Mouse (Mus musculus): ENCODE results near the gene Gm4305. TPM values are rescaled to one million over a fixed set of nuclear protein-coding genes. Genes with fewer than 3 reads are reported as not detected.
A peak's percentile ranks its signal among the peaks of the same experiment; 100 is the strongest.
"Not testable (repeated sequence)": the region's sequence is repeated elsewhere in the genome, so short reads cannot be mapped to it uniquely, and the experiment has no call there.

The Gm4305 gene
- total RNA-seq (2021): not detected
- long read RNA-seq, experiment 1: 0 reads
- long read RNA-seq, experiment 2: 0 reads

DNA sequence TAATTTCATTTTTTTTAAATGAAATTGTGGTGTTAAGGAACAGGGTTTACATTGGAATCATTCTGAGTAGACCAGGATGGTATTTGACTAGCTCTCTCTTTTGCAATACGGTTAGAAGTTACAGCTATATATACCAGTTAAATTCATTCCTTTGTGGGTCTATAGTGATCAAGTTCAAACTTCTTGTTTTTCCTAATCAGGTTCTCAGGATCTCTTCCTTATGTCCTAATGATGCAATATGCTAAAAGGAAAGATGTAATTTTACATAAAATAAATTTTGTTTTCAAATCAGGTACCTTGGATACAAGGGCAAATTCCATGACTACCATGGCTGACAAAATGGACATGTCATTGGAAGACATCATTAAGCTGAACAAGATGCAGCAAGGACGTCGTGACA is at the start of gene Gm4305:
Gene Gm4305, plus strand, starts transcription at position 301 of the 400 bp plus-strand sequence.
- DNase-seq: not testable (repeated sequence)

DNA sequence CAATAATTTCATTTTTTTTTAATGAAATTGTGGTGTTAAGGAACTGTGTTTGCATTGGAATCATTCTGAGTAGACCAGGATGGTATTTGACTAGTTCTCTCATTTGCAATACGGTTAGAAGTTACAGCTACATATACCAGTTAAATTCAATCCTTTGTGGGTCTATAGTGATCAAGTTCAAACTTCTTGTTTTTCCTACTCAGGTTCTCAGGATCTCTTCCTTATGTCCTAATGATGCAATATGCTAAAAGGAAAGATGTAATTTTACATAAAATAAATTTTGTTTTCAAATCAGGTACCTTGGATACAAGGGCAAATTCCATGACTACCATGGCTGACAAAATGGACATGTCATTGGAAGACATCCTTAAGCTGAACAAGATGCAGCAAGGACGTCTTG is 15.5 kb upstream of the Gm4305 start, which contains the start of gene Gm4301:
Gene Gm4301, plus strand, starts transcription at position 301 of the 400 bp plus-strand sequence.
- not testable (repeated sequence) for DNase-seq

DNA sequence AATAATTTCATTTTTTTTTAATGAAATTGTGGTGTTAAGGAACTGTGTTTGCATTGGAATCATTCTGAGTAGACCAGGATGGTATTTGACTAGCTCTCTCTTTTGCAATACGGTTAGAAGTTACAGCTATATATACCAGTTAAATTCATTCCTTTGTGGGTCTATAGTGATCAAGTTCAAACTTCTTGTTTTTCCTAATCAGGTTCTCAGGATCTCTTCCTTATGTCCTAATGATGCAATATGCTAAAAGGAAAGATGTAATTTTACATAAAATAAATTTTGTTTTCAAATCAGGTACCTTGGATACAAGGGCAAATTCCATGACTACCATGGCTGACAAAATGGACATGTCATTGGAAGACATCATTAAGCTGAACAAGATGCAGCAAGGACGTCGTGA is 10.4 kb upstream of the Gm4305 start, which contains the start of gene Gm4302:
Gene Gm4302, plus strand, starts transcription at position 301 of the 400 bp plus-strand sequence.
- not testable (repeated sequence) for DNase-seq

DNA sequence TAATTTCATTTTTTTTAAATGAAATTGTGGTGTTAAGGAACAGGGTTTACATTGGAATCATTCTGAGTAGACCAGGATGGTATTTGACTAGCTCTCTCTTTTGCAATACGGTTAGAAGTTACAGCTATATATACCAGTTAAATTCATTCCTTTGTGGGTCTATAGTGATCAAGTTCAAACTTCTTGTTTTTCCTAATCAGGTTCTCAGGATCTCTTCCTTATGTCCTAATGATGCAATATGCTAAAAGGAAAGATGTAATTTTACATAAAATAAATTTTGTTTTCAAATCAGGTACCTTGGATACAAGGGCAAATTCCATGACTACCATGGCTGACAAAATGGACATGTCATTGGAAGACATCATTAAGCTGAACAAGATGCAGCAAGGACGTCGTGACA is 5.2 kb upstream of the Gm4305 start, which contains the start of gene Gm4303:
Gene Gm4303, plus strand, starts transcription at position 301 of the 400 bp plus-strand sequence.
- DNase-seq: not testable (repeated sequence)

DNA sequence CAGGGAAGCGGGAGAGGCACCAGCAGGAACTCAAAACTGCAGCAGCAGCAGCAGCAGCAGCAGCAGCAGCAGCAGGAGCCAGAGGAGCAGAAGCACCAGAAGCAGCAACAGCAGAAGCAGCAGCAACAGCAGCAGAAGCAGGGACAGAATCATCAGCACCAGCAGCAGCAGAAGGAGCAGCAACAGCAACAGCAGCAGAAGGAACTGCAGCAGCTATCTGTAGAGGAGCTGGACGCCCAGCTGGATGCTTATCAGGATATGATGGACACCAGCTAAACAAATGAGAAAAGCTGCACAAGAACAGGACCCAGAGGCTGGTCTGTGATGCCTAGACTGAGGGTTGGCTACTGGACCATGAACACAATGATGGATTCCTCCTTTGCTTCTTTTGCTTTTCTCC is 5.9 kb downstream of the Gm4305 start:
- peak; percentile 5 for DNase-seq

DNA sequence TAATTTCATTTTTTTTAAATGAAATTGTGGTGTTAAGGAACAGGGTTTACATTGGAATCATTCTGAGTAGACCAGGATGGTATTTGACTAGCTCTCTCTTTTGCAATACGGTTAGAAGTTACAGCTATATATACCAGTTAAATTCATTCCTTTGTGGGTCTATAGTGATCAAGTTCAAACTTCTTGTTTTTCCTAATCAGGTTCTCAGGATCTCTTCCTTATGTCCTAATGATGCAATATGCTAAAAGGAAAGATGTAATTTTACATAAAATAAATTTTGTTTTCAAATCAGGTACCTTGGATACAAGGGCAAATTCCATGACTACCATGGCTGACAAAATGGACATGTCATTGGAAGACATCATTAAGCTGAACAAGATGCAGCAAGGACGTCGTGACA is 10.1 kb downstream of the Gm4305 start, which contains the start of gene Gm4307:
Gene Gm4307, plus strand, starts transcription at position 301 of the 400 bp plus-strand sequence.
- DNase-seq: not testable (repeated sequence)

DNA sequence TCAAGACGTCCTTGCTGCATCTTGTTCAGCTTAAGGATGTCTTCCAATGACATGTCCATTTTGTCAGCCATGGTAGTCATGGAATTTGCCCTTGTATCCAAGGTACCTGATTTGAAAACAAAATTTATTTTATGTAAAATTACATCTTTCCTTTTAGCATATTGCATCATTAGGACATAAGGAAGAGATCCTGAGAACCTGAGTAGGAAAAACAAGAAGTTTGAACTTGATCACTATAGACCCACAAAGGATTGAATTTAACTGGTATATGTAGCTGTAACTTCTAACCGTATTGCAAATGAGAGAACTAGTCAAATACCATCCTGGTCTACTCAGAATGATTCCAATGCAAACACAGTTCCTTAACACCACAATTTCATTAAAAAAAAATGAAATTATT is 31.6 kb downstream of the Gm4305 start, which contains the start of gene Gm4312:
Gene Gm4312, minus strand, starts transcription at position 101 of the 400 bp plus-strand sequence.
- DNase-seq: not testable (repeated sequence)

Other genes with a start within 250 kb of the Gm4305 start
- gene Gm4301, start 15.4 kb upstream of the Gm4305 start, total RNA-seq (2021): not detected
- gene Gm4302, start 10.3 kb upstream of the Gm4305 start, total RNA-seq (2021): not detected
- not detected for gene Gm4303, start 5.1 kb upstream of the Gm4305 start, total RNA-seq (2021)
- gene Gm4307, start 10.2 kb downstream of the Gm4305 start, total RNA-seq (2021): not detected
- not detected for gene Gm4312, start 31.5 kb downstream of the Gm4305 start, total RNA-seq (2021)
- 10 to 100 TPM in 1 of 2 experiments, 1 to 10 TPM in 1; 9.6 to 12.1 TPM for gene Tmtc3, start 136.3 kb downstream of the Gm4305 start, total RNA-seq (2021)
- 1 to 10 TPM; 2.4 to 3.5 TPM for gene Cep290, start 136.5 kb downstream of the Gm4305 start, total RNA-seq (2021)
- 1 to 10 TPM; 7.9 to 8.4 TPM for gene 4930430F08Rik, start 239.3 kb downstream of the Gm4305 start, total RNA-seq (2021)
- not detected for gene 1700017N19Rik, start 239.4 kb downstream of the Gm4305 start, total RNA-seq (2021)